Mouse (Mus musculus): ENCODE results near the gene Itpk1. TPM values are rescaled to one million over a fixed set of nuclear protein-coding genes. Genes with fewer than 3 reads are reported as not detected.
"Not testable (repeated sequence)": the region's sequence is repeated elsewhere in the genome, so short reads cannot be mapped to it uniquely, and the experiment has no call there.

Itpk1 gene
- polyA plus RNA-seq, 1 experiment from 2014 or later: 4.8 TPM

GRCm38 (mm10) chr12:102634436-102635050, 70.2 kb downstream of the Itpk1 start:
- Histone ChIP-seq H3K4me1 (replicated peaks) (peaks cover 7% of the 10 kb centered on the region), H3K27ac (no peak overlapping the region), H3K27me3 (no peaks in the 10 kb centered on the region), H3K9me3 (replicated peaks) (no peaks in the 10 kb centered on the region), H3K36me3 (no peaks in the 10 kb centered on the region), H3K4me3 (no peak overlapping the region), H3K4me2 (no peak overlapping the region), H3K9ac (no peak overlapping the region)
- WGBS: 79% methylated on average over 19 of the region's 20 CpGs
- no peak for ATAC-seq (replicated peaks; ENCODE audit: insufficient number of reproducible peaks, insufficient read depth, low FRiP score, low read depth)

- Histone ChIP-seq H3K27me3 (no peaks in the 10 kb centered on the region), H3K4me3 (no peak overlapping the region), H3K27ac (no peak overlapping the region), H3K9me3 (replicated peaks) (no peaks in the 10 kb centered on the region), H3K4me2 (no peak overlapping the region), H3K9ac (no peak overlapping the region), H3K4me1 (replicated peaks) (peaks cover 7% of the 10 kb centered on the region), H3K36me3 (no peaks in the 10 kb centered on the region)
- no peak for ATAC-seq (replicated peaks; ENCODE audit: insufficient number of reproducible peaks, insufficient read depth, low FRiP score, low read depth)
- WGBS: 42% methylated on average over 4 of the region's 4 CpGs
Measured at GRCm38 (mm10) chr12:102633083-102633501, 71.6 kb downstream of the Itpk1 start.

- no peaks in the 10 kb centered on the region for H3K27me3 ChIP-seq
- H3K9ac ChIP-seq: no peak overlapping the region
- H3K4me3 ChIP-seq: no peak overlapping the region
- H3K27ac ChIP-seq: no peak overlapping the region
- 51% methylated on average over 8 of the region's 8 CpGs for WGBS
- no peaks in the 10 kb centered on the region for H3K9me3 ChIP-seq (replicated peaks)
- H3K36me3 ChIP-seq: no peaks in the 10 kb centered on the region
- ATAC-seq (replicated peaks; ENCODE audit: insufficient number of reproducible peaks, insufficient read depth, low FRiP score, low read depth): no peak
- no peak overlapping the region for H3K4me2 ChIP-seq
- peaks cover 7% of the 10 kb centered on the region for H3K4me1 ChIP-seq (replicated peaks)
Measured at GRCm38 (mm10) chr12:102631690-102632089, 73.0 kb downstream of the Itpk1 start.

GRCm38 (mm10) chr12:102630471-102630870, 74.3 kb downstream of the Itpk1 start:
- not testable (repeated sequence) for H3K4me3 ChIP-seq; H3K9me3 ChIP-seq (replicated peaks); ATAC-seq (replicated peaks; ENCODE audit: insufficient number of reproducible peaks, insufficient read depth, low FRiP score, low read depth); H3K4me1 ChIP-seq (replicated peaks); H3K27me3 ChIP-seq; H3K4me2 ChIP-seq; H3K27ac ChIP-seq; H3K9ac ChIP-seq; H3K36me3 ChIP-seq
- WGBS: 96% methylated on average over 9 of the region's 9 CpGs

- 68% methylated on average over 9 of the region's 9 CpGs for WGBS
- H3K9me3 ChIP-seq (replicated peaks): no peaks in the 10 kb centered on the region
- no peak overlapping the region for H3K27ac ChIP-seq
- H3K9ac ChIP-seq: no peak overlapping the region
- ATAC-seq (replicated peaks; ENCODE audit: insufficient number of reproducible peaks, insufficient read depth, low FRiP score, low read depth): no peak
- no peaks in the 10 kb centered on the region for H3K36me3 ChIP-seq
- H3K4me1 ChIP-seq (replicated peaks): peaks cover 5% of the 10 kb centered on the region
- no peaks in the 10 kb centered on the region for H3K27me3 ChIP-seq
- no peak overlapping the region for H3K4me3 ChIP-seq
- H3K4me2 ChIP-seq: no peak overlapping the region
Measured at GRCm38 (mm10) chr12:102628221-102628620, 76.5 kb downstream of the Itpk1 start.

- H3K4me2 ChIP-seq: no peak overlapping the region
- no peak overlapping the region for H3K27ac ChIP-seq
- no peaks in the 10 kb centered on the region for H3K9me3 ChIP-seq (replicated peaks)
- H3K27me3 ChIP-seq: no peaks in the 10 kb centered on the region
- 82% methylated on average over 5 of the region's 5 CpGs for WGBS
- no peaks in the 10 kb centered on the region for H3K36me3 ChIP-seq
- H3K4me3 ChIP-seq: no peak overlapping the region
- no peak for ATAC-seq (replicated peaks; ENCODE audit: insufficient number of reproducible peaks, insufficient read depth, low FRiP score, low read depth)
- H3K9ac ChIP-seq: no peak overlapping the region
- no peaks in the 10 kb centered on the region for H3K4me1 ChIP-seq (replicated peaks)
Measured at GRCm38 (mm10) chr12:102627545-102627944, 77.2 kb downstream of the Itpk1 start.

- WGBS: 67% methylated on average over 7 of the region's 7 CpGs
- ATAC-seq (replicated peaks; ENCODE audit: insufficient number of reproducible peaks, insufficient read depth, low FRiP score, low read depth): no peak
Measured at GRCm38 (mm10) chr12:102626841-102627240, 77.9 kb downstream of the Itpk1 start.

GRCm38 (mm10) chr12:102625717-102626116, 79.0 kb downstream of the Itpk1 start:
- H3K4me1 ChIP-seq (replicated peaks): no peaks in the 10 kb centered on the region
- 83% methylated on average over 6 of the region's 6 CpGs for WGBS
- ATAC-seq (replicated peaks; ENCODE audit: insufficient number of reproducible peaks, insufficient read depth, low FRiP score, low read depth): no peak
- no peaks in the 10 kb centered on the region for H3K36me3 ChIP-seq
- no peak overlapping the region for H3K9ac ChIP-seq
- H3K4me3 ChIP-seq: no peak overlapping the region
- no peak overlapping the region for H3K27ac ChIP-seq
- H3K4me2 ChIP-seq: no peak overlapping the region
- no peaks in the 10 kb centered on the region for H3K27me3 ChIP-seq
- H3K9me3 ChIP-seq (replicated peaks): no peaks in the 10 kb centered on the region

More at GRCm38 (mm10) chr12:102626841-102627240, 77.9 kb downstream of the Itpk1 start:
- Histone ChIP-seq H3K4me1 (replicated peaks) (no peaks in the 10 kb centered on the region), H3K4me3 (no peak overlapping the region), H3K27ac (no peak overlapping the region), H3K27me3 (no peaks in the 10 kb centered on the region), H3K4me2 (no peak overlapping the region), H3K36me3 (no peaks in the 10 kb centered on the region), H3K9me3 (replicated peaks) (no peaks in the 10 kb centered on the region), H3K9ac (no peak overlapping the region)

GRCm38 (mm10) chr12:102625118-102625517, 79.6 kb downstream of the Itpk1 start:
- Histone ChIP-seq H3K4me3 (no peak overlapping the region), H3K4me2 (no peak overlapping the region), H3K4me1 (replicated peaks) (no peaks in the 10 kb centered on the region), H3K9me3 (replicated peaks) (no peaks in the 10 kb centered on the region), H3K27ac (no peak overlapping the region), H3K36me3 (no peaks in the 10 kb centered on the region), H3K9ac (no peak overlapping the region), H3K27me3 (no peaks in the 10 kb centered on the region)
- no peak for ATAC-seq (replicated peaks; ENCODE audit: insufficient number of reproducible peaks, insufficient read depth, low FRiP score, low read depth)
- WGBS: 69% methylated on average over 5 of the region's 5 CpGs

- no peak overlapping the region for H3K9ac ChIP-seq
- WGBS: 78% methylated on average over 9 of the region's 9 CpGs
- H3K27me3 ChIP-seq: no peaks in the 10 kb centered on the region
- no peaks in the 10 kb centered on the region for H3K4me1 ChIP-seq (replicated peaks)
- H3K4me2 ChIP-seq: no peak overlapping the region
- no peaks in the 10 kb centered on the region for H3K36me3 ChIP-seq
- no peak overlapping the region for H3K27ac ChIP-seq
- no peak overlapping the region for H3K4me3 ChIP-seq
- no peaks in the 10 kb centered on the region for H3K9me3 ChIP-seq (replicated peaks)
- ATAC-seq (replicated peaks; ENCODE audit: insufficient number of reproducible peaks, insufficient read depth, low FRiP score, low read depth): no peak
Measured at GRCm38 (mm10) chr12:102623827-102624226, 80.9 kb downstream of the Itpk1 start.

- no peaks in the 10 kb centered on the region for H3K36me3 ChIP-seq
- no peak overlapping the region for H3K4me2 ChIP-seq
- H3K9me3 ChIP-seq (replicated peaks): no peaks in the 10 kb centered on the region
- 58% methylated on average over 12 of the region's 12 CpGs for WGBS
- no peaks in the 10 kb centered on the region for H3K4me1 ChIP-seq (replicated peaks)
- H3K9ac ChIP-seq: no peak overlapping the region
- no peak overlapping the region for H3K27ac ChIP-seq
- H3K27me3 ChIP-seq: no peaks in the 10 kb centered on the region
- no peak overlapping the region for H3K4me3 ChIP-seq
- ATAC-seq (replicated peaks; ENCODE audit: insufficient number of reproducible peaks, insufficient read depth, low FRiP score, low read depth): no peak
Measured at GRCm38 (mm10) chr12:102622302-102622842, 82.4 kb downstream of the Itpk1 start.

GRCm38 (mm10) chr12:102621811-102622210, 82.9 kb downstream of the Itpk1 start:
- Histone ChIP-seq H3K36me3 (no peaks in the 10 kb centered on the region), H3K4me3 (no peak overlapping the region), H3K9me3 (replicated peaks) (no peaks in the 10 kb centered on the region), H3K9ac (no peak overlapping the region), H3K27ac (no peak overlapping the region), H3K4me1 (replicated peaks) (peaks cover 5% of the 10 kb centered on the region; the same call in 1 of the 2 replicates), H3K4me2 (no peak overlapping the region), H3K27me3 (no peaks in the 10 kb centered on the region)
- no peak for ATAC-seq (replicated peaks; ENCODE audit: insufficient number of reproducible peaks, insufficient read depth, low FRiP score, low read depth)
- WGBS: 91% methylated on average over 4 of the region's 4 CpGs
